Mouse (Mus musculus) lung, embryonic 15.5 days (tissue): ENCODE measurements around the gene Ell. TPM values are rescaled to one million over a fixed set of nuclear protein-coding genes. Genes with fewer than 3 reads are reported as not detected.
A peak's percentile ranks its signal among the peaks of the same experiment; 100 is the strongest.

ENCODE experiments used
- ATAC-seq: fragments of 200-750 bp; cut with Nextera tagmentation; 2 replicates; pipeline ENCODE4 v1.8.0; 2017; ENCODE audit warnings: moderate number of reproducible peaks, borderline replicate concordance; ENCODE audit not compliant: low FRiP score, low TSS enrichment; ENCODE audit errors: extremely low read depth
- H3K27ac ChIP-seq: fragments of 300-500 bp; sonication (generic); 2 replicates; pipeline ENCODE4 v1.5.1; 2015; ENCODE audit warnings: moderate library complexity, mild to moderate bottlenecking, inconsistent platforms
- H3K27me3 ChIP-seq: fragments of 300-500 bp; sonication (generic); 2 replicates; pipeline ENCODE4 v1.6.1; 2015; ENCODE audit warnings: inconsistent platforms
- H3K36me3 ChIP-seq: fragments of 300-500 bp; sonication (generic); 2 replicates; pipeline ENCODE4 v1.6.1; 2015; ENCODE audit warnings: inconsistent platforms
- H3K4me1 ChIP-seq: fragments of 300-500 bp; sonication (generic); 2 replicates; pipeline ENCODE4 v1.6.1; 2015; ENCODE audit warnings: inconsistent platforms
- H3K4me2 ChIP-seq: fragments of 300-500 bp; sonication (generic); 2 replicates; pipeline ENCODE4 v1.6.1; 2015; ENCODE audit warnings: inconsistent platforms, mild to moderate bottlenecking, moderate library complexity
- H3K4me3 ChIP-seq: fragments of 300-500 bp; sonication (generic); 2 replicates; pipeline ENCODE4 v1.5.1; 2015; ENCODE audit warnings: mild to moderate bottlenecking, inconsistent platforms
- H3K9ac ChIP-seq: fragments of 300-500 bp; sonication (generic); 2 replicates; pipeline ENCODE4 v1.6.1; 2015; ENCODE audit warnings: inconsistent platforms
- H3K9me3 ChIP-seq: fragments of 300-500 bp; sonication (generic); 2 replicates; pipeline ENCODE4 v1.6.1; 2016; ENCODE audit warnings: inconsistent platforms
- WGBS: fragments of 180-500 bp; shearing (Covaris S2); methylation state at CpG from one replicate; pipeline ENCODE4 v1.1.7; 2015; 5-methylcytosine and 5-hydroxymethylcytosine counted together
- polyA plus RNA-seq: library from polyadenylated mRNA; unstranded; fragments of >200 nt; fragmentation: Nextera tagmentation; extraction: Ambion mirVana; gene quantifications from 2 replicates; pipeline ENCODE4 v1.2.1, GENCODE M21; 2015

Gene Ell
- polyA plus RNA-seq, 1 experiment from 2014 or later = 17.5 TPM

- Histone ChIP-seq H3K27ac (no peak overlapping the region), H3K4me1 (peaks cover 24% of the 10 kb centered on the region), H3K4me3 (no peak overlapping the region), H3K4me2 (no peak overlapping the region), H3K9me3 (no peaks in the 10 kb centered on the region), H3K27me3 (no peaks in the 10 kb centered on the region), H3K9ac (no peak overlapping the region), H3K36me3 (no peaks in the 10 kb centered on the region)
- 5% methylated on average over 1 of the region's 1 CpGs for WGBS
- no peak for ATAC-seq
Measured at GRCm38 (mm10) chr8:70613763-70614162, 74.5 kb downstream of the Ell start.

DNA sequence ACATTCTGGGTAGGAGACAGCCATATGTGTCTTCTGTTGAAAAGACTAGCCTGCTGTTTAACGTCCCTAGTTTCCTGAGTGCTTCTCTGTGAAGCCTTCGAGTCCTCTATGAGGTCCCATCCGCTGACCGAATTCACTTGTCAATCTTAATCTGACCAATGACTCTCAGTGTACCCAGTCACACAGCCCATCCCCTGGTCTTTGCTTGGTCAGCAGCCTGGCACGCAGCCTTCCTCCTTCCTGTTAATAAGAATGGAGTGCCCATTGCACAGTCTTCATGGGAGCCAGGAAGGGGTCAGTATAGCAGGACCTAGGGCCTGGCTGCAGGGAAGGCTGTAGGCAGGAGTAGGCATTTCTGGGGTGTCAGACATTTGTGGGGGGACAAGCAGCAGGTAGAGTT, 75.2 kb downstream of the Ell start:
- Histone ChIP-seq H3K27ac (no peak overlapping the region), H3K9me3 (no peaks in the 10 kb centered on the region), H3K36me3 (no peaks in the 10 kb centered on the region), H3K27me3 (0 out of 2 replicates have a peak, but pooled peaks cover under 1% of the 10 kb centered on the region), H3K4me2 (no peak overlapping the region), H3K4me3 (no peak overlapping the region), H3K4me1 (peaks cover 18% of the 10 kb centered on the region), H3K9ac (no peak overlapping the region)
- 68% methylated on average over 5 of the region's 5 CpGs for WGBS
- no peak for ATAC-seq

DNA sequence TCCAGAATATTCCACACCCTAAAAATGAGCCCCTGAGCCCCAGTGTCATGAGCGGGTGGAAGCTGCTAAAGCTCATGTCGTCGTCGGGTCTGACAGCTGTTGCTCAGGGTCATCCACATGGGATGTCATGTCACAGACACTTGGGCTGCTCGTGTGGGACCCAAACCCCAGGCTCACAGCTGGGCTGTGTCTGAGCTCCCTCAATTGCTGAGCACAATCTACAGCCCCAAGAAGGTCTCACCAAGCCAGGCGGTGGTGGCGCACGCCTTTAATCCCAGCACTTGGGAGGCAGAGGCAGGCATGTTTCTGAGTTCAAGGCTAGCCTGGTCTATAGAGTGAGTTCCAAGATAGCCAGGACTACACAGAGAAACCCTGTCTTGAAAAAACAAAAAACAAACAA, 76.0 kb downstream of the Ell start:
- Histone ChIP-seq H3K9ac (no peak overlapping the region), H3K4me1 (peaks cover 16% of the 10 kb centered on the region), H3K36me3 (no peaks in the 10 kb centered on the region), H3K4me2 (no peak overlapping the region), H3K27me3 (0 out of 2 replicates have a peak, but pooled peaks cover 4% of the 10 kb centered on the region), H3K27ac (no peak overlapping the region), H3K4me3 (no peak overlapping the region), H3K9me3 (no peaks in the 10 kb centered on the region)
- 73% methylated on average over 8 of the region's 8 CpGs for WGBS
- no peak for ATAC-seq

DNA sequence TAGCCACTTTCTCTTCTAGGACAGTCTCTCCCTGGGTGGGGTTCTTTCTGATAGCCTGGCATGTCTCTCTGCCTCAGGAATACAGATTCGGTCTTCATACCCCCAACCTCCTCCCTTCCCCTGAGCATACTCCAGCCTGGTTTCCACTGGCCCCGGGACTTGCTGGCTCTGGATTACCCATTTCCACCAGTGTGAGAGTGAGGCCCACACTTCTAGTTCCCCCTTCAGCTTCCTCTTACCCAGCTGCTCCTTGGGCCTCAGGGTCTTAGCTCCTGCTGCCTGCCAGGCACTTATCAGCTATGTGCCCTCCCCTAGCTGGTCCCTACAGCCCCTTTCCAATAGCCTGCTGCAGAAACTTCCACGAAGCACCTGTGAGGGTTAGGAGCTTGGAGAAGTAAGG, 76.6 kb downstream of the Ell start, which contains the start of gene Lrrc25:
Gene Lrrc25, plus strand, starts transcription at position 262 of the 400 bp plus-strand sequence.
- H3K4me3 ChIP-seq = no peak within 1 kb of the TSS
- no peak within 1 kb of the TSS for H3K9ac ChIP-seq
- no peaks in the 10 kb centered on the region for H3K9me3 ChIP-seq
- peaks cover 5% of the 10 kb centered on the region; the same call in 1 of the 2 replicates for H3K27me3 ChIP-seq
- no peak within 1 kb of the TSS for H3K27ac ChIP-seq
- H3K36me3 ChIP-seq = no peaks in the 10 kb centered on the region
- ATAC-seq = no peak
- no peak within 1 kb of the TSS for H3K4me2 ChIP-seq
- WGBS = 68% methylated on average over 3 of the region's 3 CpGs
- H3K4me1 ChIP-seq = peaks cover 9% of the 10 kb centered on the region

DNA sequence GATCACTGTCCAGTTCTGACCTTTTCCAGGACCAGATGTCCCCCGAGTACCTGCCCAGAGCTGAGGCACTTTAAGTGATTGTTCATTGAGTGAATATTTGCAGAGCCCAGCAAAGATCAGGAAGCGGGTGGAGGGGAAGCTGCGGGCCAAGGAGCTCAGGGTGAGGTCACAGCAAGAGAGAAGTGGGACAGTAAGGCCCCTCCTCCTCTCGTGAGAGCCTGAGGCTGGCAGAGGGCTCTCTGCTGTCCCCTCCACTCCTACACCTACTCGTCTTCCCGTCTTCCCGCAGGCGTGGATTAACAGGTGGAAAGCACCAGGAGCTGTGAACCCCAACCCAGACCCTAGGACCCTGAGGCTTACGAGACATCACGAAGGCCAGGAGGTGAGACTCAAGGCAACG, 77.4 kb downstream of the Ell start:
- no peak for ATAC-seq

DNA sequence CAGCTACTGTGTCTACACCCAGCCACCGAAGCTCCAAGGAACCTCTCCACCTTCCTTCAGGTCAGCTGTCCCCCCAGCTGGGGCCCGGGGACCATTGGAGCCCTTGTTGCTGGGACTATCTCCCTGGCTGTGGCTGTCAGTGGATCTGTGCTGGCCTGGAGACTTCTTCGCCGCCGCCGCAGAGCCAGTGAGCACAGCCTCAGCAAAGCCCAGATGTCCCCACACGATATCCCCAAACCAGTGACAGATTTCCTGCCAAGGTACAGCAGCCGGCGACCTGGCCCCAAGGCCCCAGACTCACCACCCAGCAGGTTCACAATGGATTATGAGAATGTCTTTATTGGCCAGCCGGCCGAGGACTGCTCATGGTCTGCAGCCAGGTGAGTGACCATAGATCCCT, 78.7 kb downstream of the Ell start:
- H3K4me1 ChIP-seq = no peaks in the 10 kb centered on the region; the same call in none of the 2 replicates
- H3K27ac ChIP-seq = no peak overlapping the region
- no peak overlapping the region for H3K4me3 ChIP-seq
- no peak overlapping the region for H3K9ac ChIP-seq
- ATAC-seq = no peak
- H3K36me3 ChIP-seq = no peaks in the 10 kb centered on the region
- H3K27me3 ChIP-seq = peaks cover 23% of the 10 kb centered on the region; the same call in 1 of the 2 replicates
- 74% methylated on average over 11 of the region's 11 CpGs for WGBS
- H3K9me3 ChIP-seq = no peaks in the 10 kb centered on the region
- no peak overlapping the region for H3K4me2 ChIP-seq

More for the DNA sequence above, 77.4 kb downstream of the Ell start:
- 42% methylated on average over 11 of the region's 11 CpGs for WGBS
- Histone ChIP-seq H3K27me3 (peaks cover 13% of the 10 kb centered on the region; the same call in 1 of the 2 replicates), H3K27ac (no peak overlapping the region), H3K36me3 (no peaks in the 10 kb centered on the region), H3K4me2 (no peak overlapping the region), H3K9me3 (no peaks in the 10 kb centered on the region), H3K9ac (no peak overlapping the region), H3K4me1 (peaks cover 2% of the 10 kb centered on the region), H3K4me3 (no peak overlapping the region)

- WGBS = 27% methylated on average over 9 of the region's 9 CpGs
- no peak overlapping the region for H3K4me3 ChIP-seq
- H3K4me1 ChIP-seq = no peaks in the 10 kb centered on the region; the same call in none of the 2 replicates
- H3K27me3 ChIP-seq = peaks cover 23% of the 10 kb centered on the region; the same call in 1 of the 2 replicates
- H3K9me3 ChIP-seq = no peaks in the 10 kb centered on the region
- ATAC-seq = peak; percentile 59; the same call in 1 of the 2 replicates
- no peak overlapping the region for H3K27ac ChIP-seq
- no peaks in the 10 kb centered on the region for H3K36me3 ChIP-seq
- no peak overlapping the region for H3K9ac ChIP-seq
- no peak overlapping the region for H3K4me2 ChIP-seq
Measured at GRCm38 (mm10) chr8:70618888-70619334, 79.7 kb downstream of the Ell start.

DNA sequence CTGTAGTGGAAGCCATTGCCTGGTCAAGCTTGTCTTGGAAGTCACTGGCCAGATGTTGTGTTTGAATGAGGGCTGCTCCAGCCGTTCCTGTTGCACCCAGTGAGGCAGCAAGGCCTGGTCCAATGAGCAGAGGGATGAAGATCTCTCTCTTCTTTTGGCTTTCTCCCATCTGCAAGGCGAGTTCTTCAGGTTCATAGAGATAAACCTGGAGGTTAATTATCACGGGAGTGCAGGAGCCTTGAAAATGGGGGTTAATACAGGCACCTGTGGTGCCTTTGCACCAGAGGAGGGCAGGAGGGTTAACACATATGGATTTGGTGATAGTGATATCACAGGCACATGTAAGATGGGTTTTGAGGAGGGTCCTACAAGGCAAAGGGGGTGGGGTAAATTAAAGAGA, 83.0 kb downstream of the Ell start:
- Histone ChIP-seq H3K27me3 (peaks cover 23% of the 10 kb centered on the region; the same call in 1 of the 2 replicates), H3K9me3 (no peaks in the 10 kb centered on the region), H3K4me1 (no peaks in the 10 kb centered on the region; the same call in 1 of the 2 replicates), H3K9ac (no peak overlapping the region), H3K4me3 (no peak overlapping the region), H3K4me2 (no peak overlapping the region), H3K27ac (no peak overlapping the region), H3K36me3 (no peaks in the 10 kb centered on the region)
- 50% methylated on average over 3 of the region's 3 CpGs for WGBS
- no peak for ATAC-seq

GRCm38 (mm10) chr8:70625104-70625503, 85.8 kb downstream of the Ell start:
- Histone ChIP-seq H3K4me3 (no peak overlapping the region), H3K4me1 (peaks cover 9% of the 10 kb centered on the region), H3K9me3 (no peaks in the 10 kb centered on the region), H3K36me3 (no peaks in the 10 kb centered on the region), H3K4me2 (no peak overlapping the region), H3K9ac (no peak overlapping the region), H3K27me3 (peaks cover 19% of the 10 kb centered on the region; the same call in 1 of the 2 replicates), H3K27ac (no peak overlapping the region)
- ATAC-seq = no peak
- WGBS = 10% methylated on average over 5 of the region's 5 CpGs

DNA sequence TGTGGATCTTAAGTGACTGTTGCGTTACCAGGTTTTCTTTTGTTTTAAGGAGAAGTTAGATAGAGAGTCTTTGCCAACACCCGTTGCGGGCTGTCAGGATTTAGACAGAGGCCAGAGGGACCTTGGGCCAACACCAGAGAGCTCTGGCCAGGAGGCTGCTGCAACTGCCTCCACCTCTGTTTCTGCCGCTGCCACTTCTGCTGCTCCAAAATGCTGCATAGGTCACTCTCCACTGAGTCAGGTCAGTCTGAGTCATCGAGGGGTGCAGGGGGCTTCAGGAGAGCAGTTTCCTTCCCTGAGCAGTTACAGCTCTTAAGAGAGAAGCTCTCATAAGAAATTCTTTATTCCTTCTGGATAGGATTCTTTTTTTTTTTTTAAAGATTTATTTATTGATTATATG, 87.8 kb downstream of the Ell start:
- 87% methylated on average over 5 of the region's 5 CpGs for WGBS
- Histone ChIP-seq H3K27ac (no peak overlapping the region), H3K4me3 (no peak overlapping the region), H3K9ac (no peak overlapping the region), H3K4me2 (no peak overlapping the region), H3K4me1 (peaks cover 28% of the 10 kb centered on the region), H3K36me3 (no peaks in the 10 kb centered on the region), H3K27me3 (peaks cover 9% of the 10 kb centered on the region; the same call in 1 of the 2 replicates), H3K9me3 (no peaks in the 10 kb centered on the region)
- ATAC-seq = no peak

DNA sequence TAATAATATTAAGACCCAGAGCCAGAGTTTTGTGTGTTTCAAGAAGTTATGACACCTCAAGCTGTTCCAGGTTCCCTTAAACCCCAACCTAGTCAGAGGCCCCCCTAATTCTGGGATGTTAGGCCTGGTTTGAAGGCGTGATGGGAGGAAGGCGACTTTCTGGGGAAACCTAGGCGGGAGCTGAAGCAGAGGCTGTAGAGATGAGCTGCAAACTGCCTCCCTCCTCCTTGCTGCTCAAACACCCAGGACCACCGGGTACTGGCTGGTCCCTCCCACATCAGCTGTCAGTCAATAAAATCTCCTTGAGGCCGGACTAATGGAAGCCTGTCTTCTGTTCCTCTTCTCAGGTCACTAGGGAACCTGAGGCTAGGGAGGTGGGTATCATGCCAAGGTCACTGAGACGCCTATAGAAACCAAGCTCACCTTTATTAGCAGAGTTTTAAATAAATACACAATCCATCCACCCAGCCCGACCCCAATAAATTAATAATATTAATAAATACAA, 89.8 kb downstream of the Ell start:
- no peaks in the 10 kb centered on the region for H3K9me3 ChIP-seq
- H3K36me3 ChIP-seq = no peaks in the 10 kb centered on the region
- H3K4me1 ChIP-seq = peaks cover 35% of the 10 kb centered on the region
- ATAC-seq = no peak
- WGBS = 51% methylated on average over 7 of the region's 7 CpGs
- peak overlapping the region; percentile 34; the same call in 1 of the 2 replicates for H3K9ac ChIP-seq
- peak overlapping the region; percentile 49; the same call in 1 of the 2 replicates for H3K4me3 ChIP-seq
- H3K4me2 ChIP-seq = peak overlapping the region; percentile 81
- 0 out of 2 replicates have a peak, but pooled peaks cover 3% of the 10 kb centered on the region for H3K27me3 ChIP-seq
- peak overlapping the region; percentile 25; the same call in 1 of the 2 replicates for H3K27ac ChIP-seq
